Mouse (Mus musculus): ENCODE data around the gene Olfr161. TPM values are rescaled to one million over a fixed set of nuclear protein-coding genes. Genes with fewer than 3 reads are reported as not detected.
"Not testable (repeated sequence)": the region's sequence is repeated elsewhere in the genome, so short reads cannot be mapped to it uniquely, and the experiment has no call there.

The Olfr161 gene
- polyA plus RNA-seq (2015; fragmentation: Nextera tagmentation; extraction: Ambion mirVana), result not detected in 2 replicates

DNA sequence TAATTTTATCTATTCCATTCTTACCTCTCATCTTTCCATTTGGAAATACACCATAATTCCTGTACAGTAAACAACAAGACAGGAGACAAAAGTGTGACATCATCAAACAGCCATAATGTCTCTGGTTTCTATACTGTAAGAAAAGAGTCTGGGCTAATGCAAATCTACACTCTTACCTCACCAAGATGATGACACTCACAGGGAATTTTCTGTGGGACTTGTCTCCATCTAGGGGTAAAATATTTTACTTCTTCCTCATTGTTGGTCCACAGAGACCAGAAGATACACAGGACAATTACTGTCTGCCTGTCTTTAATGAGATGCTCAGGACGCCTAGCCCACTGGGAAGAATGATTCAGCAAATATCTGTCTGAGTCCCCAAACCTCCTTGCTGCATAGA, at the start of gene Olfr161:
Gene Olfr161, plus strand, starts transcription at position 352 of the 400 bp plus-strand sequence.
- ATAC-seq, result no peak
- H3K4me1 ChIP-seq (ENCODE audit: control insufficient read depth, insufficient read depth, low read length), result no peaks in the 10 kb centered on the region

DNA sequence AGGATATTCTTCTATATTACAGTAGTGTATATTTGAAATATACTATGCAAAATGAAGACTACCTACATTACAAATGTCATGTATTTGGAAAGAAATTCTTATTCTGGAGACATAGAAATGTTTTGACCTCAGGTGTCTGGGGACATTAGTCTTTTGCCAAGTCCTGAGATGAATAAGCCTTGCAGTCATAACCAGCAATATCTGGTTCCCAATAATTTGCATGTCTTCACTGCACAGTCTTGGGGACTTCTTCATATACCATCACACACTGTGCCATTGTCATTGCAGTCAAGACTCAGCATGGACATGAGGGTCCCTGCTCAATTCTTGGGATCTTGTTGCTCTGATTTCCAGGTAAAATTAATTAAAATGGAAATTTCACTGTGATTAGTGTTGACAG, 27.3 kb upstream of the Olfr161 start:
- H3K27ac ChIP-seq (ENCODE audit: low read length), result no peak overlapping the region
- no peak overlapping the region for H3K9ac ChIP-seq (ENCODE audit: low read depth, low read length)
- H3K9me3 ChIP-seq (replicated peaks; ENCODE audit: control insufficient read depth, low read length, poor library complexity, severe bottlenecking), result no peaks in the 10 kb centered on the region; the same call in 1 of the 2 replicates
- H3K4me3 ChIP-seq (ENCODE audit: low read depth, low read length), result no peak overlapping the region
- no peak for ATAC-seq
- no peaks in the 10 kb centered on the region for H3K36me3 ChIP-seq (ENCODE audit: control insufficient read depth, insufficient read depth, low read length)
- no peaks in the 10 kb centered on the region for H3K27me3 ChIP-seq (ENCODE audit: control insufficient read depth, insufficient read depth, low read depth, low read length)
- no peak overlapping the region for H3K4me2 ChIP-seq (ENCODE audit: low read length)
- H3K4me1 ChIP-seq (ENCODE audit: control insufficient read depth, insufficient read depth, low read length), result no peaks in the 10 kb centered on the region

More for the DNA sequence above, at the start of gene Olfr161:
- Histone ChIP-seq H3K4me2 (ENCODE audit: low read length) (no peak within 1 kb of the TSS), H3K27me3 (ENCODE audit: control insufficient read depth, insufficient read depth, low read depth, low read length) (no peaks in the 10 kb centered on the region), H3K4me3 (ENCODE audit: low read depth, low read length) (no peak within 1 kb of the TSS), H3K9me3 (replicated peaks; ENCODE audit: control insufficient read depth, low read length, poor library complexity, severe bottlenecking) (peaks cover 14% of the 10 kb centered on the region; the same call in 1 of the 2 replicates), H3K36me3 (ENCODE audit: control insufficient read depth, insufficient read depth, low read length) (no peaks in the 10 kb centered on the region), H3K27ac (ENCODE audit: low read length) (no peak within 1 kb of the TSS), H3K9ac (ENCODE audit: low read depth, low read length) (no peak within 1 kb of the TSS)
- 68% methylated on average over 1 of the region's 1 CpGs for WGBS

GRCm38 (mm10) chr16:3577658-3578057, 13.2 kb upstream of the Olfr161 start:
- not testable (repeated sequence) for H3K4me1 ChIP-seq (ENCODE audit: control insufficient read depth, insufficient read depth, low read length); H3K9me3 ChIP-seq (replicated peaks; ENCODE audit: control insufficient read depth, low read length, poor library complexity, severe bottlenecking); H3K4me3 ChIP-seq (ENCODE audit: low read depth, low read length); H3K9ac ChIP-seq (ENCODE audit: low read depth, low read length); H3K27ac ChIP-seq (ENCODE audit: low read length); H3K4me2 ChIP-seq (ENCODE audit: low read length); ATAC-seq; H3K36me3 ChIP-seq (ENCODE audit: control insufficient read depth, insufficient read depth, low read length); H3K27me3 ChIP-seq (ENCODE audit: control insufficient read depth, insufficient read depth, low read depth, low read length)
- WGBS, result 62% methylated on average over 1 of the region's 1 CpGs

GRCm38 (mm10) chr16:3578227-3578848, 12.5 kb upstream of the Olfr161 start:
- H3K27me3 ChIP-seq (ENCODE audit: control insufficient read depth, insufficient read depth, low read depth, low read length); H3K4me1 ChIP-seq (ENCODE audit: control insufficient read depth, insufficient read depth, low read length); ATAC-seq; H3K4me2 ChIP-seq (ENCODE audit: low read length); H3K9me3 ChIP-seq (replicated peaks; ENCODE audit: control insufficient read depth, low read length, poor library complexity, severe bottlenecking); H3K4me3 ChIP-seq (ENCODE audit: low read depth, low read length); H3K9ac ChIP-seq (ENCODE audit: low read depth, low read length); H3K27ac ChIP-seq (ENCODE audit: low read length); H3K36me3 ChIP-seq (ENCODE audit: control insufficient read depth, insufficient read depth, low read length): not testable (repeated sequence)
- WGBS, result 86% methylated on average over 1 of the region's 1 CpGs

DNA sequence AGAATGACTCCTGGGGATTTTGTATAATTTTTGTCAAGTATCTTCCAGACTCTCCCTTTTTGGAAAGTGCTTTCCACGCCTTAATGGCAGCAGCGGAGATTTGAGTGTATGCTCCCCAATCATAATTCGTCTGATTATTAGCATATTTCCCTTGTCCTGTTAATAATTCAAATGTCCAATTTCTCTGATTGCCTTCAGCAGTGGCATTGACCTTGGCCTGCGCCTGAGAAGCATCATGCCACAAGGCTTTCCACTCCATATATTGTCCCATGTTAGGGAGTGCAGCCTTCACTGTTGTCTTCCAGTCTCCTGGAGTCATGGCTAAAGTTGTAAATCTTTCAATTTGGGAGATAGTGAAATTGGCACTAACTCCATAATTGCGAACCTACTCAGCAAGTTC, 40.5 kb downstream of the Olfr161 start:
- H3K4me3 ChIP-seq (ENCODE audit: low read depth, low read length); H3K36me3 ChIP-seq (ENCODE audit: control insufficient read depth, insufficient read depth, low read length); ATAC-seq; H3K9ac ChIP-seq (ENCODE audit: low read depth, low read length); H3K4me1 ChIP-seq (ENCODE audit: control insufficient read depth, insufficient read depth, low read length); H3K27me3 ChIP-seq (ENCODE audit: control insufficient read depth, insufficient read depth, low read depth, low read length); H3K27ac ChIP-seq (ENCODE audit: low read length); H3K9me3 ChIP-seq (replicated peaks; ENCODE audit: control insufficient read depth, low read length, poor library complexity, severe bottlenecking); H3K4me2 ChIP-seq (ENCODE audit: low read length): not testable (repeated sequence)
- WGBS, result 93% methylated on average over 5 of the region's 5 CpGs

DNA sequence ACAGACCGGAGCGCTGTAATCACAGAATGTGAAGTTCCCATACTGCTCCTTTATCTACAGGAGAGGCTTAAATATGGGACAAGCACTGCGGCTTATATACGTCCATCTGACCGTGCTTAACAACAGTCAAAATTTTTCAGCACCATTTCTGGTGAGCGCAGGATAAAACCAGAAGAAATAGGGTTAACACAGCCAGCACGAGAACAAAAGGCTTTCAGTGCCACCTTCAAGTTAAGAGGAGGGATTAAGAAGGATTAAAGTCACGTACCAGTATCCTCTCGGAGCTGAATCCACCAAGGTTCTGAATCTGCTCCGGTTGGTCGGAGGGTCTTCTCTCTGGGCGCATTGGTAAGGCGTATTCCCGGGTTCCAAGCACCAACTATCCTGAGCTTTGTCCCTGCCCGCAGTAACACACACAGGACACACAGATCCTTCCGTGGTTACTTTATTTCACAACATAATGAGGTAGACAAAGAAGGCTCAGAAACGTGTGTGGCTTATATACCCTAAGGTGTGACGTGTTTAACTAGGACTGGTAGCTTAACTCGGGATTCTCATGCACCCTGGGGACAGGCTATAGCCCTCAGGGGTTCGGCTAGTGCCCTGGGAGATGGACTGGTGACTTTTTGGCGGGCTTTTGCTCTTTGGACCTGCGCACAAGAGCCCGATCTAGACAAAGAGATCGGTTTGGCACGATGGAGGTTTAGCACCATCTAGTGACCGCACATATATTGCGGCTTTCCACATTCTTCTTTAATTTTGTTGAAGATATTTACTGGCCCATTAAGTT, 41.9 kb downstream of the Olfr161 start:
- peak overlapping the region; percentile 44 for H3K4me3 ChIP-seq (ENCODE audit: low read depth, low read length)
- peak; percentile 95 for ATAC-seq
- H3K27ac ChIP-seq (ENCODE audit: low read length), result peak overlapping the region; percentile 73
- not testable (repeated sequence) for H3K4me1 ChIP-seq (ENCODE audit: control insufficient read depth, insufficient read depth, low read length); H3K36me3 ChIP-seq (ENCODE audit: control insufficient read depth, insufficient read depth, low read length); H3K27me3 ChIP-seq (ENCODE audit: control insufficient read depth, insufficient read depth, low read depth, low read length); H3K9me3 ChIP-seq (replicated peaks; ENCODE audit: control insufficient read depth, low read length, poor library complexity, severe bottlenecking)
- peak overlapping the region; percentile 64; the same call in 1 of the 2 replicates for H3K9ac ChIP-seq (ENCODE audit: low read depth, low read length)
- WGBS, result 16% methylated on average over 27 of the region's 27 CpGs
- H3K4me2 ChIP-seq (ENCODE audit: low read length), result peak overlapping the region; percentile 52

Other genes starting within 250 kb of the Olfr161 start
- not detected in 2 replicates for gene Mefv, start 127.1 kb downstream of the Olfr161 start, polyA plus RNA-seq (2015; fragmentation: Nextera tagmentation; extraction: Ambion mirVana)
- gene Zfp263, start 153.1 kb downstream of the Olfr161 start, polyA plus RNA-seq (2015; fragmentation: Nextera tagmentation; extraction: Ambion mirVana), result 52.3 and 56.5 TPM in 2 replicates
- not detected in 2 replicates for gene Olfr15, start 239.8 kb downstream of the Olfr161 start, polyA plus RNA-seq (2015; fragmentation: Nextera tagmentation; extraction: Ambion mirVana)

All from midbrain, embryonic 16.5 days (tissue).